Mouse (Mus musculus) cerebellum, adult (tissue): ENCODE results near the gene Tfpi2.

Experiments
- ATAC-seq: cut with Nextera tagmentation; 2 replicates; pipeline ENCODE4 v1.9.2; 2017; ENCODE audit warnings: mild to moderate bottlenecking, moderate library complexity, mixed read lengths; ENCODE audit not compliant: insufficient number of reproducible peaks, low FRiP score, low TSS enrichment

Gene Tfpi2

DNA sequence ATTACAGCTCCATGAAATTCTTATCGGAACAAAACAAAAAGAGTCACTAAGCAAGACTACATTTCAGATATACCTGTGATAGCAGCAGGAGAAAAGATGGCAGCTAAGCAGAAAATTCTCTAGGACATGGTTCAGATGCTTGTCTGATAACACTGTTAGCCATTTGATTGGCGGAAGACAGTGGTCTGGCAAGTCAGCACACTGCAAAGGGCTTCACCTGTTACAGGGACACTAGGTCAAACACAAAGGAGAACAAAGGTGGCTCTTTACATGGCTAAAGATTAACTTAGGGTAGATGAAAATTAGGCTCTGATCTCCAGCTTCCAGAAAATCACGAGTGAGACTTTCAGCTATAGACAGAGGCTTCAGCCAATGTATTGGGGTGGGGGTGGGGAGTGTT lies at the start of gene Tfpi2:
Gene Tfpi2 (minus strand): TSS at position 170 of the 400 bp plus-strand sequence.
- no peak for ATAC-seq

DNA sequence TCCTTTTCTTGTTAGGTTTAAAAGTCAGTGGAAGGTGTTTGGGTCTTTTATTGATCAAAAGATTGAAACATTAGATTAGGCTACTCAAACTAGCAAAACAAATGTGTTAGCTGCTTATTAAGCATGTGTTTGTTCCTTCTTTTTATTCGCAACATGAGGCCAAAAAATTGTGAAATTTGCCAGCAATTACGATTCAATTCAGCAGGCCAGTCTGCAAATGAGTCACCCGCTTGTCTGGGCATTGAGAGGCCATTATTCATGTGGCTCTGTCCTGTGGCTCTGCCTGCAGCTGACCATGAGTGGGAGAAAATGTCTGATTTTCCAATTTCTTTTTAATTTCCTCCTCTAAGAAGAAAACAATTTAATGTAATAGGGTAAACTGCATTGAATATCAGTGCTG lies 42.2 kb upstream of the Tfpi2 start:
- no peak for ATAC-seq

DNA sequence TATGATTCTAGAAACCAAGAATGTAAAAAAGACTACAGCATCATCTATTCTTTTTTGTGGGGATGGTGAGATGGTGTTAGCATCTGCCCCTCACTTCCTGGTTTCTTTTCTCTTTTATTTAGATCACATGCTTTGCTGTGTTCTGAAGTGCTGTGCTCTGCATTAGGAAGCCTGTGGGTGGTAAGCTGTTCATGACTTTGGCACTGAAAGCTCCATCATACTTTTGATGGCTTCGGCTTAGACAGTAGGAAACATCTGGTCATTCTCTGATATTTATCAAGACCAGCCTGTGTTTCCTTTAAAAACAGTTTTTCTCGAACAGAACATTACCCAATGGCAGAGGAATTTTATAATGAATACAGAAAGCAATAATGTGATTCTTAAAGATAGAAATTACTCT lies 37.6 kb upstream of the Tfpi2 start:
- no peak for ATAC-seq

DNA sequence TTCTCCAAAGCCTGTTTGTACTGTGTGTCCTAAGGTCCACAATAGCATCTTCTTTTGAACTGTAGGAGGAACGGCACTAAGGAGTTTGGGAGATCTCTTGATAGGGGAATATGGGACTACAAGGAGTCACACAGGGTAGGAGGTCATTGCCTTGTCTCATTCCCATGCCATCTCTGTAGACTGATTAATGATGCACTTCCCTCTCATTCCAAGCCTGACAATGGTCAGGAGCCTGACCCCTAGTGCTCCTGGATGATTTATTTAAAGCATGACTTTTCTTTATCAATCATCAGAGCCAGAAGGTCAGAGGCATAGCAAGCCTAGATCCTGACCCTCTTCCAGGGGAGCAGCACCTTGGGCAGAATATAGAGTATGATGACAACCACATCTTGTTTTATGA lies 33.9 kb upstream of the Tfpi2 start:
- no peak for ATAC-seq

DNA sequence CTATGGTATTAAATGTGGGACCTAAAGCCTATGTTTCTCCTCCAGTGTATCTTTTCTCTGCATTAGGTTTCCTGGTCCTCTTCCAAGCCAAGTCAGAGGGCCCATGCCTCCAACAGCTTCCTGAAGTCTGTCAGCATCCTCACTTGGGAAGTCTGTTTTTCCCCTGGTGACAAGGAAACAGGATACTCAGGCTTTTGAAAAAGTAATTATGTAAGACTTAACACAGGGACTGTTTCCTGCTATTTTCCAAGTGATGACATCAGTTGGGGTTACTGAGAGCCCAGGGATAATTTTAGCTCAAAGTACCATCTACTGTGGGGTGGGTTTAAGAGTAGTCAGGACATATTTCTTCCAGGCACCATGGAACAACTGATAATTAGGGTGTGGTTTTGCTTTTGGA lies 20.8 kb upstream of the Tfpi2 start:
- no peak for ATAC-seq

DNA sequence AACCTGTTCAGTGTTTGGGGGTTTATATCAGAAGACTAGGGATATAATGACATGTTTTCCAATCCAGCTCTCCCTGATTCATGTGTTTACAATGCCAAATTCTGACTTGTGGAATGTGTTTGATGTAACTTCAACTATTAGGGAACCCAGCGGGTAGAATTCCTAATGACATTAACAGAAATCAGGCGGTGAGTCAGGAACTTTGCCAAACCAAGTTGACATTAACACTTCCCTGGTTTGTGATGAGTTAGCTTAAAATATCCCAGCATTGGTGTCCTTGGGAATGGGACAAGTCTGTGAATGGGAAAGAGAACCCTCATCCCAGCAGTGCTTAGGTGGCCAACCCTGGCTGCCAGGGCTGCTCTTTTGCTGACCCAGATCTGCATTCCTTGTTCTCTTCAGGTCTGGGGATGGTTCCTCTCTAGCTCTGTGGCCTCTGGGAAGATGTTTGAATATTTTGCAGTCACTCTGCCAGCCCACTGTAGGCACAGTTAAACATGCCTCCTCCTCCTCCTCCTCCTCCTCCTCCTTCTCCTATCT lies 19.9 kb upstream of the Tfpi2 start:
- no peak for ATAC-seq

DNA sequence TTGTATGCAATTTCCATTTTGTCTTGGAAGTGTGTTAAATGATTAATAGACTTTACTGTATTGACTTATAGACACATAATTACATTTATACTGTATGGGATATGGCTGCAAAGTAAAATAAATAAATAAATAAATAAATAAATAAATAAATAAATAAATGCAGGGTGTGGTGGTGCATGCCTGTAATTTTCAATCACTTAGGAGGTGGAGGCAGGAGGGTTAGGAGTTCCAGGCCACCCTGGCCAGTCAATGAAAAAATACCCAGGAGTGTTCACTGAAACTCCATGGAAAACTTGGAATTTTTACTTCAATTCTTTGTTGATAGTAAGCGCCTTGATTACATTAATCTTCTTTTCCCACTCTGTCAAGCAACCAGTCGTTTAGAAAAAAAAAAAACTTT lies 16.1 kb upstream of the Tfpi2 start:
- no peak for ATAC-seq

DNA sequence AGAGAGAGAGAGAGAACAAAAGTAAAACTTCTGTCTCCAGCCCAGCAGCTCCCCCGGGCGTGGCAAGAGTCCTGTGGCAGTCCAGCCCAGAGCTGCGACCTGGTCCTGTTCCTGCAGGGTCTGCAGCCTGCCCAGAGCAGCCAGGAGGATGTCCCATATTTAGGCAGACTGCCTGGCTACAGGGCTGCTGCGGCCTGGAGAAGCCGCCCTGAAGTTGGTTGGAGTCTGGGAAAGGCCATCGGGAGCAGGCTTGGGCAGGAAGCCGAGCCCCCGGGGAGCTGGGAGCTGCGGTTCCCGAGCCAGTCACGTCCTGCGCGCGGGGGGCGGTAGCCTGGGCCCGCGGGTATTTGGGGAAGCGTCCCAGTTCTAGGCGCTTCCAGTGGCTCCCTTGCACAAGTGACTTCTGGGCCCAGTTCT lies 15.2 kb upstream of the Tfpi2 start, which contains the start of gene Gng11:
Gene Gng11 (plus strand): TSS at position 15 of the 417 bp plus-strand sequence.
- ATAC-seq: peak; percentile 63

DNA sequence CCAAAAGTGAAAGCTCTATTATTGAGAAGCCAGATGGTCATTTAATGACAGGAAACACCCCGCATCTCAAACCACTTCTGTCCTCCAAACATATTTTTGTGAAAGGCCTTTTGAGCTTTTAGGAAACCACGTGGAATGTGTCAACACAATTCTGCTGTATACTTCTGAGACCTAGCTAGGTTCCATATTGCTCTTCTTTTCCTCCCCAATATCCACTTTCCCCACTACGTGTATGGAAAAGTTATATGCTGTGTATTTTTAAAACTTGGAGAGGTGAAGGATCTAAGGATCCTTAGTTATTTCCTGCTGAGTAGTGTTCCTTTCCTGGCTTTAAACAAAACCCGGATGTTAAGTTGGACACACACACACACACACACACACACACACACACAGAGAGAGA lies 14.7 kb upstream of the Tfpi2 start:
- ATAC-seq: no peak

DNA sequence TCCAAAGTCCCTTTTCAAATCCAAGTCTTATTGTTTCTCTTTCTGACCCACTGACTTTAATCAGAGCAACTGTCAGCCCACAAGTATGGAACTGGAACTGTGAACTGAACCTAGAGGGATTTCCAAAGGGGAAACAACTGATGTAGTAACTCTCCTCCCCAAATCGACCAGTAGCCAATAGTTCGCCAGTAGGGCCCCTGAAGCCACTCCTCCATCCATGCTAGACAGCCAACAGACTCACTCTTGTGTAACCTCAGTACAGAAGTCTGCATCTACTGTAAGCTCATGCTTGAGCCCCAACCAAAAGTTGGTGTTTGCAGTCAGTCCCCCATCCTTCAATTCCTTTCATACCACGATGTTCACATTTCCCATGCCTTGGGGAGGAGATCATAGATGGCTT lies 12.0 kb upstream of the Tfpi2 start:
- ATAC-seq: no peak

DNA sequence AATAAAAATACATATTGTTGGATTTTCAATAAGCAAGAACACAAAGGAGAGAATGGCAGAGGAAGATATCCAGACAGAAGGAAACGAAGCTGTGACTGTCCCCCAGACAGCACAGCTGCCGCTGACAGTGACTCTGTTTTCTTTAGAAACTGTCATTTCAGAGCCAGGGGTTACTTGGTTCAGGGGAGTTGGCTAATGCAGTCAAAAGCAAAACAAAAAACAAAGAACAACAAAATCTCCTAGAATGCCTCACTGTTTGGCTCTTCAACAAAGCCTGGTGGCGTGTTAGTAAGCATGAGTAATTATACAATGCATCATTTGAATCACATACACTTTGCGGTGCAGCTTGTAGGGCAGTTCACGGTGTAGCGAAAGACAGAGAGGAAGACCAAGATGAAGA lies 10.6 kb upstream of the Tfpi2 start:
- ATAC-seq: no peak

DNA sequence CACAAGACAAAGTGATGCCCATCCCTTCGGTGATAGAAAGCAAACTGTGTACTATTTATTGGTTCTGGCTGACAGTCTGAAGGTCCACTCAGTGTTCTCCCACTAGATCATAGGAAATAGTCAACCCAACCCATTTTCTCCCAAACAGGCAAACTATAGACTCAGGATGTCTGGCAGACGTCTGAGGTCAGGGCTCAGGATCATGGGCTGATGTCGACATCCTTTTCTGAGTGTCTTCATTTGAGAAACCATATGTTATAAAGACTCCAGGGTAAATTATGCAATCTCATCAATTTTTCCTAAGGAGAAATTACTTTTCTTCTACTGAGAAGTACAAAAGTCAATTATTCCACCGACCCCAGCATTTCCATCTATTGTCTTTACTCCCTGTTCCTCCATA lies 9.4 kb upstream of the Tfpi2 start:
- no peak for ATAC-seq

DNA sequence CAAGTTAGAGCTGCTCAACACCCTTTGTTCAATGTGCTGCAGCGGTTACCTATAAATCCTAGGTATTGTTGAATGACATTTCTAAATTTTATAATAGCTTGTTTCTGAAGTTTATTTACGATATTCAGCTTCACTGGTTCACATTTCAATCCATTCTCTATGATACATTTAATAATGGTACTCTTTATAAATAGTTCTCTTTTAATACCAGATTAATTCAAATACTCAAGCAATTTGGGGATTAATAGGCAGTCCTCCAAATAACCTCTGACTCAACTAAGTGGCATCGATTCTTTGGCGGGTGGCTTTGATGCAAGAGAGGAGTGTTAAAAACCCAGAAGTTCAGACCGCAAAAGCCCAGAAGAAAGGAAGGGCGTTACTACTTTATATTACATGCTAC lies 4.8 kb upstream of the Tfpi2 start, which contains the start of gene Gngt1:
Gene Gngt1 (plus strand): TSS at position 301 of the 400 bp plus-strand sequence.
- ATAC-seq: no peak

DNA sequence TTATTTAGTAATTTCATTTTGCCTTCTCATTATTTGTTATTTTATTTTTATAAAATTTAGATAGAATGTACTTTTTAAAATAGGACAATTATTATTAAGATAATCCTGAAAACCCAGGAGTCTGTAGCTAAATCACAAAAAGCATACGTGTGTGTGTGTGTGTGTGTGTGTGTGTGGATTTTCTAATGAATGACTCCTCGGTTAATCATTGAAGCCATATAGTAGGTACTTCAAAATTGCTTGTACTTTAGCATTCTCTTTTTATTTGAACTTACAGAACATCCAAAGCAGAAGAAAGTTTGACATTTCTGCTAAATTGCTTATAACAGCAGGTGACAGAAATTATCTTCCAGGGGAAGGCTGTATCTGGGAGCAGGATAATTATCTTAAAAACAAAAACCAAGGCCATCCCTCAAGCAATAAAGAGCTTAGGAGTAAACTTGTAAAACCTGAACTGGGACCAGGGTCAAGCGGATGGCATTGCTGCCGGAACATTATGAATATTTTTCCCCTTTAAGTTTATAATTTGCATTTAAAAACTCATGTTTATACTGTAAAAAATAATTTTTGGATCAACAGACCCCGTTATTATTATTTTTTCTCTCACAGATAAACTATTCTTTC lies 5.9 kb downstream of the Tfpi2 start:
- ATAC-seq: no peak

DNA sequence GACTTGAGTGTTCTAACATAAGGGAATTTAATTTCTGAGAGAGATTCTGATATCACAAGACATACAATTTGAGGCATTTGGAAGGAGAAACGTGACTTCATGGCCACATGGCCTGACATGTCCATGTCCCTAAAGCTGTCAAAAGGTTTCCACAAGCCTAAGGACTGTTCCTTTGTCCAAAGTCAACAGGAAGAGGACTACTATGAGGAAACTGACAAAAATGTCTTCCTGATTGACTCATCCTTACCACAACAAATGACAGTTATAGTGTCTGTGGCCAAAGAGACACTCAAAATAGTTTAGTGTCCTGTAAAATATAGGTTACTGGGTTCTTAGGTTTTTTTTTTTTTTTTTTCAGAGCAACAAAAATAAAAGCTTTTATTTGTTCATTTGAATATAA lies 15.0 kb downstream of the Tfpi2 start:
- ATAC-seq: no peak

DNA sequence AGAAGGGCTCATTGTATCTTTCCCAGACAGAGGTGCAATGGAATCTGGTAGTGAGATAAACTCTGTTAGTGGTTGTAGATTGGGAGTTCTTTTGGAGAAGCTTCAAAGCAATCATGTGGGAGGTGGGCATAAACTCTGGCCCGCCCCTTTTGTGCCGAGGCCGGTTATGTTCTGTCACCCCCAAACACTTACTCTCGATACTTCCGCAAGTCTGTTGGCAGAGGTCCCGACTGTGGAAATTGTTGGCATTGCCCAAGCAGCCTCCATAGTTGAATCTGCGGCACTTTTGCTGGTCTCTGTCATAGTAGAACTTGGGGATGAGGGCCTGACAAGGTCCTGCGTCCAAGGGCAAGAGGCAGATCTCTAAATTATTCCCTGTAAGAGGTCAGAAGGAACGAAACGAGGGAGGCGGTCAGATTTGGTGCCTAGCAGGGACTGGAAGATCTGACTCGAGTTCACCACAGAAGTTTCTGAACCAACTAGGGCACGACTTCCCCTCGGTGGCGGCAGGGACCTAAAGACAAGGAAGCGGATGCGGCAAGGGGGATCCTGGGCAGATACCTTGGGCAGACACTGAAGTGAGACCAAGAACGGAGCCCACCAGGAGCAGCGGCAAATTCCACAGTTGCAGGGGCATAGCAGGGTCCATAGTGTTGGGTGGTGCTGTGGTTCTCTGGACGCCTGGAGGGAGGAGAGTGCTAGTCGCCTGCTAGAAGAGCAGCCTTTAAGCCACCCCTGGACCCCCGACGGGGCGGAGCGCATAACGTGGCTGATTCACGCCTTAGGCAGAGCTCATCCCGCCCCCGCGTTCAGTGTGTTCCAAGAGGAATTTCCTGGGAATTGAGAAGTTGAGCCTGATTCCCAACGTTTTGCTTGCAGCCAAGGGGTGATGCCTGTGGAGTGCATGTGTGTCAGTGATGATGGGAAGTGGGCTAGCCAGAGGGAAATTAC lies 20.8 kb downstream of the Tfpi2 start:
- ATAC-seq: no peak

DNA sequence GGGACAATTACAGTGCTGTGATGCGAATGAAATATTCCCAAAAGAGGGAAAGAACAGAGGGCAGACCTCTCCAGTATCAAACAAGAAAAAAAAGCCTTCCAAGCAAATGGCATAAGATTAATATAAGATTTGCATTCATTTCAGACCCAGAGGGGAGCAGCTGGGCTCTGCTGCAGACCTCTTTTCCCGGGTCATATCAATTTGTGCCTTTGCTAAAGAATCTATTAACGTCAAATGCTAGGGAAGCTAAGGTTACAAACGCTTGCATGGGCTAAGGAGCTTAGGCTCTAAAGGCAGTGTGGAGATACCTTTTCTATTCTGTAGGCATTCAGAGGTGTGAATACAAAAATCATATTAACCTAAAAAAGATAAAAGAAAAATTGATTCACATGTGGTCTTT lies 33.8 kb downstream of the Tfpi2 start:
- ATAC-seq: no peak

DNA sequence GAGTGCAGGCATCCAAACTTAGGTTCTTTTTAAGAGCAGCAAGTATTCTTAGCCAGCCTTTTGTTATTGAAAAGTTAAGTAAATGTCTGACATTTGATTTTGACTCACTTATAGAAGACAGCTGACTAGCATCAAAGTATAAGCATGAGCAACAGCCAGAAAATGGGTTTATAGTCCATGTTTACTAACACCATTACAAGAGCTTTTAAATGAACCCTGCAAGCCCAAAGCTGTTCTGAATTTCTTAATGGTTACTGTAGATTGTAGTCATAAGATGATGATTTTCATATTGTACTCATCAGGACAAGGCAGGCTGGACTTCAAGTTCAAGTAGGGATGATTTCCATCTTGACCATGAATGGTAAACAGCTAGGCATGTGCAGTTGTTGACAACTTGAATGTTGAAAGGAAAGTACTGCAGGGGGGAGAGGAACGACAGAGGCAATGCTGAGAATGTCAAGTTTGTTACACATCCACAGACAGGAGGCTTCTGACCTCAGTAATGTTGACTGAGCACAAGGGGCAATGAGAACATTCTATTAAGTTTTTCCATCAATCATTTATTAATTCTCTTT lies 52.5 kb downstream of the Tfpi2 start:
- no peak for ATAC-seq

DNA sequence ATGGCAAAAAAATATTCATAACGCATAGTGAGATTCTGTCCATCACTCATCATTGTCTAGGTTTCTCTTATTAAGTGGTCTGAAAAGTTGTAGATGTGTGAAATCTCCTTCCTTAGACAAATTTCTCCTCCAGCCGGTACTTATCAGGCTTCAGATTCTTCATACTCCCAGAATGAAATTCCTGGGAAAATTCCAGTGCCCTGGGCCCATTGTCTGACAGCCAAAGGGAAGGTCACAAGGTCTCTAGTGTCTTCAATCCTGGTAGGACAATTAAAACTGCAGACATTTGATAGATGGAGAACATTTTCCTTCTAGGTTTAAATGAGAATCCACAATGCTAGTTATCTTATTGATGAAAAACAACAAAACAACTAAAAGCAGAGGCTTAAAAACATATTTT lies 53.1 kb downstream of the Tfpi2 start:
- ATAC-seq: no peak

DNA sequence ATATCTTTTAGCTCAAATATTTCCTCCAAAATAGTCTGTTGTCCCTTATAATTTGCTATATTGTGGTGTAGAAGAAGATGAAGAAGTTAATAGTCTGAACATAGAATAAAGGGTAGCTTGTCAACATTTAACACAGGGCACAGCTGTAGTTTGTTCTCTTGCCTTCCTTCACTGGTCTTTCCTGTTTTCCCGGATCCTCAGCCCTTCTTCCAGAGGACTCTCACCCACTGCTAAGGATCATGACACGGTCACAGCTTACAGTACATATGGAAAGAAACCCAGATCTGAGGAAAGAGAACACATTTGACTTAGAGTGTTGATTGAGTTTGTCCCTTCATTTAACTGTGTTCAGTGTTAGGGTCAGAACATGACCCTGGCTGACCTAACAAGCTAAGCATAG lies 53.7 kb downstream of the Tfpi2 start:
- ATAC-seq: no peak

DNA sequence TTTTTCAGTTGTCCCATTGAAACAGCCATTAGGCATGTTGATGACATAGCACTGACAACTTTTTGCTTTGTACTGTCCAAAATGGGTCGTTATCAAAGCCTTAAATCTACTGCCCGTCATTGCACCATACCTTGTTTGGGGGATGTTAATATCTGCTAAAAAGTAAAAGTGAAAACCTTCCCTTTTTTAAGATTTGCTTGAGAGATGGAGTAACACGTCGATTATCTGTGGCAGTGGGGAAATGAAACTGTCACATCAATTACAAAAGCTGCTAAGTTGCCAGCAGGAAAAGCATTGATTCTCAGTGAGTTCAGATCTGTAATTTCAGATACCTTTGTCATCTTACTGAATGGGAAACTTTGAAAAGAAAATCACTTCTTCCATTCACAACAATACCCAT lies 62.6 kb downstream of the Tfpi2 start:
- ATAC-seq: no peak
